Mouse (Mus musculus) heart, adult 8-10 months (tissue): ENCODE results near the gene Nt5c3b. TPM values are rescaled to one million over a fixed set of nuclear protein-coding genes. Genes with fewer than 3 reads are reported as not detected.

Experiments used
- DNase-seq: peaks from one replicate; pipeline ENCODE4 v3.0.0; 2022; ENCODE audit warnings: low spot score
- total RNA-seq, 4 experiments: library from RNA; stranded (reverse); gene quantifications; 2 replicates each; pipeline ENCODE4 v1.2.4; 2022

Gene Nt5c3b
- total RNA-seq, 4 experiments from 2014 or later = 18.8 to 28.0 (median 25.2) TPM

- DNase-seq = no peak
These were observed 12.9 kb downstream of the Nt5c3b start for GRCm38 (mm10) chr11:100428612-100429199.

GRCm38 (mm10) chr11:100426820-100427219 is 14.8 kb downstream of the Nt5c3b start:
- DNase-seq = no peak

GRCm38 (mm10) chr11:100425851-100426250 is 15.8 kb downstream of the Nt5c3b start:
- DNase-seq = no peak

- no peak for DNase-seq
These were observed 17.8 kb downstream of the Nt5c3b start for GRCm38 (mm10) chr11:100423836-100424235.

GRCm38 (mm10) chr11:100421537-100421936 is 20.1 kb downstream of the Nt5c3b start:
- no peak for DNase-seq

- DNase-seq = peak; percentile 70
These were observed 26.4 kb downstream of the Nt5c3b start, which contains the start of gene Fkbp10 for GRCm38 (mm10) chr11:100414914-100415822. Gene Fkbp10, plus strand, starts transcription at chr11:100415697.

GRCm38 (mm10) chr11:100414021-100414913 is 27.3 kb downstream of the Nt5c3b start, which contains the start of gene P3h4:
Gene P3h4, minus strand, starts transcription at chr11:100414836.
- DNase-seq = peak; percentile 80

GRCm38 (mm10) chr11:100413541-100413940 is 28.1 kb downstream of the Nt5c3b start:
- DNase-seq = no peak

- no peak for DNase-seq
These were observed 29.9 kb downstream of the Nt5c3b start for GRCm38 (mm10) chr11:100411736-100412135.

- no peak for DNase-seq
These were observed 31.9 kb downstream of the Nt5c3b start for GRCm38 (mm10) chr11:100409686-100410085.

- DNase-seq = no peak
These were observed 32.7 kb downstream of the Nt5c3b start for GRCm38 (mm10) chr11:100408835-100409462.

- peak; percentile 84 for DNase-seq
These were observed 33.4 kb downstream of the Nt5c3b start for GRCm38 (mm10) chr11:100408076-100408834.

- no peak for DNase-seq
These were observed 34.5 kb downstream of the Nt5c3b start for GRCm38 (mm10) chr11:100406995-100407705.

- no peak for DNase-seq
These were observed 35.3 kb downstream of the Nt5c3b start for GRCm38 (mm10) chr11:100406273-100406672.

GRCm38 (mm10) chr11:100404456-100405074 is 37.0 kb downstream of the Nt5c3b start:
- DNase-seq = no peak

- DNase-seq = no peak
These were observed 38.0 kb downstream of the Nt5c3b start for GRCm38 (mm10) chr11:100403445-100404134.

- DNase-seq = no peak
These were observed 38.9 kb downstream of the Nt5c3b start for GRCm38 (mm10) chr11:100402682-100403081.

- no peak for DNase-seq
These were observed 39.4 kb downstream of the Nt5c3b start for GRCm38 (mm10) chr11:100402240-100402639.

GRCm38 (mm10) chr11:100400842-100401241 is 40.8 kb downstream of the Nt5c3b start:
- no peak for DNase-seq
